Mouse (Mus musculus) heart, postnatal 0 days (tissue): ENCODE data around the gene Cfap299.

Experiments used
- CTCF ChIP-seq: IDR thresholded peaks from 2 replicates; pipeline ENCODE4 v1.5.1; 2016; ENCODE audit warnings: antibody characterized with exemption, control low read depth, low read depth
- EP300 ChIP-seq: IDR thresholded peaks from 2 replicates; pipeline ENCODE4 v1.6.1; 2016; ENCODE audit warnings: antibody characterized with exemption, low read depth

- TF ChIP-seq EP300 (no peak), CTCF (no peak)
Observed at GRCm38 (mm10) chr5:98402165-98402564, 73.1 kb downstream of the Cfap299 start.
